Mouse (Mus musculus) megakaryocyte progenitor cell, adult 5-6 weeks (primary cell): ENCODE results near the gene Slc25a33. TPM values are rescaled to one million over a fixed set of nuclear protein-coding genes. Genes with fewer than 3 reads are reported as not detected.

Source experiments
- ATAC-seq: replicated peaks from 2 replicates; pipeline ENCODE4 v1.8.0; 2016; ENCODE audit warnings: mild to moderate bottlenecking, moderate TSS enrichment, inconsistent platforms; ENCODE audit not compliant: poor library complexity
- total RNA-seq, 2 experiments: library from RNA; stranded (forward) in 1 of 2; stranded (reverse) in 1 of 2; fragments of 157-497, 149-512 nt in 1 of 2; fragments of 200-1000 nt in 1 of 2; gene quantifications; 2 replicates each; pipeline versions ENCODE4 v1.2.3 to v1.2.4; 2015 to 2017

The Slc25a33 gene
- total RNA-seq, 2 experiments from 2014 or later = 3.8 to 8.6 TPM

DNA sequence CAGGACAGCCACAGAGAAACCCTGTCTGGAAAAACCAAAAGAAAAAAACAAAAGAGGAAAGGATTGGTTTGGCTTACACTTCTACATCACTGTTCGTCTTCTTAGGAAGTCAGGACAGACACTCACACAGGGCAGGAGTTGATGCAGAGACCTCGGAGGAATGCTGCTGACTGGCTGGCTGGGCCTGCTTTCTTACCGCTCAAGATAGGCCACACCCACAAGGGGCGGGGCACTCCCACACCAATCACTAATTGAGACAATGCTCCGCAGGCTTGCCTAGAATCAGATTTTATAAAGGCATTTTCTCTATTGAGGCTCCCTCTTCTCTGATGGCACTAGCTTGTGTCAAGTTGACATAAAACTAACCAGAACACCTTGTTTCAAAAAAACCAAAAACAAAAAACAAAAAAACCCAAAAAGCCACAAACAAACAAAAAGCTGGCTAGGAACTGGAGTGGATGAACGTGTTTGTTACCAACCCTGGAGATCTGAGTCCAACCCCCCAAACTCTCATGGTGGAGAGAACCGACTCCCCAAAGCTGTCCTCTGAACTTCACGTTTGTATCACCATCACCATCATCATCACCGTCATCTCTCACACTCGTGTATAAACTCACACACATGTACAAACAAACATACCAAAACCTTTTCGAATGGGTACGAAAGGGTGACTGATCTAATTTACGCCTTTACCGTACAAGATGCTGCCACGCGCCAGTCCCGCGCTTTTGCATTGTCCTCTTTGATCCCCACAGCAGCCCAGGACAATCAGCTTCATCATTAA is 72.5 kb downstream of the Slc25a33 start:
- ATAC-seq = peak; percentile 35

- no peak for ATAC-seq
Observed at GRCm38 (mm10) chr4:149699953-149700352, 74.1 kb downstream of the Slc25a33 start.

GRCm38 (mm10) chr4:149698197-149698821 is 75.8 kb downstream of the Slc25a33 start:
- peak; percentile 56 for ATAC-seq

GRCm38 (mm10) chr4:149697506-149698196 is 76.4 kb downstream of the Slc25a33 start:
- peak; percentile 30 for ATAC-seq

GRCm38 (mm10) chr4:149696189-149696971 is 77.7 kb downstream of the Slc25a33 start:
- ATAC-seq = peak; percentile 41

Other genes starting within 250 kb of the Slc25a33 start
- gene Clstn1, start 187.8 kb downstream of the Slc25a33 start, total RNA-seq (2015) = 2.2 and 4.0 TPM in 2 replicates
- 4.1 and 5.9 TPM in 2 replicates for gene Clstn1, start 187.8 kb downstream of the Slc25a33 start, total RNA-seq (2017)
- 32.2 and 33.0 TPM in 2 replicates for gene Pik3cd, start 71.7 kb downstream of the Slc25a33 start, total RNA-seq (2015)
- gene Pik3cd, start 71.7 kb downstream of the Slc25a33 start, total RNA-seq (2017) = 59.5 and 66.5 TPM in 2 replicates
- gene Tmem201, start 36.2 kb downstream of the Slc25a33 start, total RNA-seq (2015) = 10.9 and 12.4 TPM in 2 replicates
- 8.5 and 8.8 TPM in 2 replicates for gene Tmem201, start 36.2 kb downstream of the Slc25a33 start, total RNA-seq (2017)
- 0.05 and 0.27 TPM in 2 replicates for gene Spsb1, start 180.8 kb upstream of the Slc25a33 start, total RNA-seq (2015)
- 0.41 TPM in 1 of 2 replicates, not detected in the other for gene Spsb1, start 180.8 kb upstream of the Slc25a33 start, total RNA-seq (2017)
- 14.6 and 15.5 TPM in 2 replicates for gene H6pd, start 234.7 kb upstream of the Slc25a33 start, total RNA-seq (2015)
- gene H6pd, start 234.7 kb upstream of the Slc25a33 start, total RNA-seq (2017) = 24.9 and 27.9 TPM in 2 replicates